Mouse (Mus musculus): ENCODE measurements at regions not wholly inside any gene's neighbourhood (a gene's known extent, or its start where the extent isn't known, plus 50 kb on each side); places are given as distances from the start of the nearest gene placed in this dataset.
"Not testable (repeated sequence)": the region's sequence is repeated elsewhere in the genome, so short reads cannot be mapped to it uniquely, and the experiment has no call there.

DNA sequence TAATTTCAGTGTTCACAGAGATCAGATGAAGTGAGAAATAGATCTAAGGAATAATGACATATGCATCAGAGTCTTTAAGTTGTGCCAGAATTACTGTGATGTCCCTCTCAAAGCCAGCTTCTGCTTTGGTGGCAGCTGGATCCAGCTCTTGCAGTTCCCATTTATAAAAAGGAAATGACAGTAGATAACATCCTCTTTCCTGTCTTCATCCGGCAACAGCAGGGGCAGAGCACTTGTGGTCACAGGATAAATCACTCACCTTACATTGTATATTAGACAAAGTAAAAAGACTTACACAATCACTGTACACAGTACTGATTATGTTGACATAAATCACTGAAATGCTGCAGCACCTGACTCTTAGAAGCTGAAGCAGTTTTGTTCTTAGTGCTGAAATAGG, 1214.2 kb downstream of the Adam6a start:
- not testable (repeated sequence) for H3K27me3 ChIP-seq; H3K27ac ChIP-seq; H3K4me3 ChIP-seq; ATAC-seq (ENCODE audit: insufficient number of reproducible peaks, insufficient read depth, low FRiP score, low TSS enrichment, low read depth); H3K4me1 ChIP-seq; H3K4me2 ChIP-seq; H3K9ac ChIP-seq; H3K9me3 ChIP-seq; H3K36me3 ChIP-seq
- 88% methylated on average over 1 of the region's 1 CpGs for WGBS

DNA sequence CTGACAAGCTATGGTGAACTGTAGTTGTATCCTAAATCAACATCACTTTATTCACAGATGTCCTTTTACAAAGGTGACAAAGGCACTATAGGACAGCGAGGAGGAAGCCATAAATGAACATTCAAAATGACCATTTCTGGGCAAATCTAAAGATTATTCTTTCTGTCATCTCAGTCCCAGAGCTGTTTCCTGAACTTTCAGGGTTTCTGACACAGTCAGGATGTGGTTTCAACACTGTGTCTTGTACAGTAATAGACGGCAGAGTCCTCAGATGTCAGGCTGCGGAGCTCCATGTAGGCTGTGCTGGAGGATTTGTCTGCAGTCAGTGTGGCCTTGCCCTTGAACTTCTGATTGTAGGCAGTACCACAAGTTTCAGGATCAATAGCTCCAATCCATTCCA, 1220.5 kb downstream of the Adam6a start:
- not testable (repeated sequence) for ATAC-seq (ENCODE audit: insufficient number of reproducible peaks, insufficient read depth, low FRiP score, low TSS enrichment, low read depth); H3K27ac ChIP-seq; H3K4me1 ChIP-seq; H3K4me3 ChIP-seq; H3K4me2 ChIP-seq; H3K9ac ChIP-seq; H3K36me3 ChIP-seq; H3K27me3 ChIP-seq
- peaks cover 18% of the 10 kb centered on the region for H3K9me3 ChIP-seq
- 81% methylated on average over 3 of the region's 3 CpGs for WGBS

- not testable (repeated sequence) for H3K27ac ChIP-seq; H3K4me3 ChIP-seq; H3K36me3 ChIP-seq; H3K9ac ChIP-seq; H3K4me1 ChIP-seq; H3K4me2 ChIP-seq; ATAC-seq (ENCODE audit: insufficient number of reproducible peaks, insufficient read depth, low FRiP score, low TSS enrichment, low read depth); H3K27me3 ChIP-seq
- peaks cover 53% of the 10 kb centered on the region for H3K9me3 ChIP-seq
- WGBS: 71% methylated on average over 2 of the region's 2 CpGs
These were observed 1231.7 kb downstream of the Adam6a start for GRCm38 (mm10) chr12:114775414-114775813.

DNA sequence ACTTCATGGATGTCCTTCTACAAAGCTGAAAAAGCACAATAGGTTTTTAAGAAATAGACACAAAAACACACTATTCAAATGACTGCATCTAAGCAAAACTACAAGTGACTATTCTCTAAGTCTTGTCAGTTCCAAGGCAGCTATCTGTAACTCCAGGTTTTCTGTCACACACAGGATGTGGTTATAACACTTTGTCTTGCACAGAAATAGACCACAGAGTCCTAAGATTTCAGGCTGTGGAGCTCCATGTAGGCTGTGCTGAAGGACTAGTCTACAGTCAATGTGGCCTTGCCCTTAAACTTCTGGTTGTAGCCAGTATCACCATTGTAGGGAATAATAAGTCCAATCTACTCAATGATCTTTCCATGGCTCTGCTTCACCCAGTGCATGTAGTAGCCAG, 1243.1 kb upstream of the Zfp386 start:
- H3K27me3 ChIP-seq: no peaks in the 10 kb centered on the region
- H3K4me3 ChIP-seq: no peak overlapping the region
- H3K27ac ChIP-seq: no peak overlapping the region
- no peak overlapping the region for H3K4me2 ChIP-seq
- H3K9me3 ChIP-seq: peaks cover 4% of the 10 kb centered on the region; the same call in 1 of the 2 replicates
- no peak for ATAC-seq (ENCODE audit: insufficient number of reproducible peaks, insufficient read depth, low FRiP score, low TSS enrichment, low read depth)
- H3K4me1 ChIP-seq: no peaks in the 10 kb centered on the region
- H3K9ac ChIP-seq: no peak overlapping the region
- no peaks in the 10 kb centered on the region for H3K36me3 ChIP-seq

- ATAC-seq (ENCODE audit: insufficient number of reproducible peaks, insufficient read depth, low FRiP score, low TSS enrichment, low read depth): no peak
- WGBS: 67% methylated on average over 1 of the region's 1 CpGs
- Histone ChIP-seq H3K27me3 (no peaks in the 10 kb centered on the region), H3K4me1 (no peaks in the 10 kb centered on the region), H3K27ac (no peak overlapping the region), H3K36me3 (no peaks in the 10 kb centered on the region), H3K4me3 (no peak overlapping the region), H3K9me3 (peaks cover 10% of the 10 kb centered on the region; the same call in 1 of the 2 replicates), H3K9ac (no peak overlapping the region), H3K4me2 (no peak overlapping the region)
These were observed 1238.3 kb upstream of the Zfp386 start for GRCm38 (mm10) chr12:114809186-114809585.

GRCm38 (mm10) chr12:114816858-114817257, 1230.7 kb upstream of the Zfp386 start:
- 72% methylated on average over 1 of the region's 1 CpGs for WGBS

GRCm38 (mm10) chr12:114832916-114833315, 1214.6 kb upstream of the Zfp386 start:
- Histone ChIP-seq H3K27ac (no peak overlapping the region), H3K4me3 (no peak overlapping the region), H3K9me3 (peaks cover 9% of the 10 kb centered on the region), H3K27me3 (no peaks in the 10 kb centered on the region), H3K36me3 (no peaks in the 10 kb centered on the region), H3K4me2 (no peak overlapping the region), H3K4me1 (no peaks in the 10 kb centered on the region), H3K9ac (no peak overlapping the region)
- ATAC-seq (ENCODE audit: insufficient number of reproducible peaks, insufficient read depth, low FRiP score, low TSS enrichment, low read depth): no peak

More at GRCm38 (mm10) chr12:114816858-114817257, 1230.7 kb upstream of the Zfp386 start:
- H3K36me3 ChIP-seq; H3K9me3 ChIP-seq; H3K4me2 ChIP-seq; ATAC-seq (ENCODE audit: insufficient number of reproducible peaks, insufficient read depth, low FRiP score, low TSS enrichment, low read depth); H3K27me3 ChIP-seq; H3K4me1 ChIP-seq; H3K4me3 ChIP-seq; H3K9ac ChIP-seq; H3K27ac ChIP-seq: not testable (repeated sequence)
